Mouse (Mus musculus) cerebellum, adult (tissue): ENCODE measurements around the gene Trmt44.

Source experiments
- ATAC-seq: cut with Nextera tagmentation; 2 replicates; pipeline ENCODE4 v1.9.2; 2017; ENCODE audit warnings: mild to moderate bottlenecking, moderate library complexity, mixed read lengths; ENCODE audit not compliant: insufficient number of reproducible peaks, low FRiP score, low TSS enrichment

Gene Trmt44

GRCm38 (mm10) chr5:35551855-35552837 lies 22.7 kb downstream of the Trmt44 start:
- ATAC-seq = peak; percentile 83

GRCm38 (mm10) chr5:35546127-35546526 lies 28.7 kb downstream of the Trmt44 start:
- ATAC-seq = no peak

GRCm38 (mm10) chr5:35541059-35541790 lies 33.6 kb downstream of the Trmt44 start:
- ATAC-seq = no peak

DNA sequence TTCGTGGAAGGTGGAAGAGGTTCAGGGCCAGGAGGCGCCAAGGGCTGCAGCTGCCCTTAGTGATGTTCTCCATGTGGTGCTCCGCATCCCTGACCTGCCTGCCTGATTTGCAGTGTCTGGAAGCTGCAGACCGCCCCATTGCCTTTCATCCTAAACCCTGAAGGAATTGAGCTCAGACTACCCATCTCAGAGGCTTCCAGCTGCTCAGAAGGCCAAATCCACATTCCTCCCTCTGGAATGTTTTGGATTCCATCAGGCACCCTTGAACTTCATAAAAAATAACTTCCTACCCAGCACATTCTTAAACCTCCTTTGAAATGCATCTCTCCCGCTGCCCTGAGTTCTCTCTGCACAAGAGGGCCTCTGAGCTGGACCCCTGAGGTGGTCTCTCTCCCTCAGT lies 34.3 kb downstream of the Trmt44 start:
- no peak for ATAC-seq

- ATAC-seq = no peak
Measured at GRCm38 (mm10) chr5:35539576-35539975, 35.3 kb downstream of the Trmt44 start.

- ATAC-seq = no peak
Measured at GRCm38 (mm10) chr5:35538022-35538421, 36.8 kb downstream of the Trmt44 start.

DNA sequence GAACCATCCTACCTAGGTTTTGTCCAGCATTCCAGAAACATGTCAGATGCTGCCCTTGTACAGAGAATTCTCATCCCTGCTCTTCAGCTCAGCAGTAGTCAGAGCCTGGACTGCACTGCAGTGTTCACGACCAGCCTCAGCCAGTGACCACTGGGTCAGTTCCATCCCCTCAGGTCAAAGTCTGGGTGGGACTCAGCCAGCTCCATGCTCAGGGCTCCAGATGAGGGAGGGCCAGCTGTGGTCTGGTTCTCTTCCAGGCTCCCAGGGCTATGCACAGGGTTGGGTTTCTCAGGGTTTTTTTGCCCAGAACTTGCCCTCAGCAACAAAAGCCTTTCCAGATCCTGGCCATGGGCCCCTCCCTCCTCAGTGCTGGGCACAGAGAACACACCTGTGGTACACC lies 37.4 kb downstream of the Trmt44 start:
- no peak for ATAC-seq

- ATAC-seq = no peak
Measured at GRCm38 (mm10) chr5:35536271-35536670, 38.6 kb downstream of the Trmt44 start.

DNA sequence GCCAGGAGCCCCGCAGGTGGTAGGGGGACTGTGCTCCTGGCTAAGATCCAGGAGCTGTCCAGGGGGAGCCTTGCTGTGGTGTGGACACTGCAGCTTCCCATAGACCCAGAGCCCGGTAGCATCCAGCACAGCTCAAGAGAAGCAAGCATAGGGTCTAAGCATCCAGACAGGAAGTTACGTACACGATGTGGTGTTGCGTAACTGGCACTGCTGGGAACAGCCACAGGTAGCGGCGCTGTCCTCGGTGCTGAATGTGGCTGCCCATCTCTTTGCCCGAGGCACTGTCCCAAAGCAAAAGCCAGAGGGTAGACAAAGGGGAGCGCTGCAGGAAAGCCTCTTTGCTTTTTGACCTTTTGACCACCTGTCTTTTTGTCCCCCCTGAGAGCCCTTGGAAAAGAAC lies 43.3 kb downstream of the Trmt44 start:
- ATAC-seq = no peak

DNA sequence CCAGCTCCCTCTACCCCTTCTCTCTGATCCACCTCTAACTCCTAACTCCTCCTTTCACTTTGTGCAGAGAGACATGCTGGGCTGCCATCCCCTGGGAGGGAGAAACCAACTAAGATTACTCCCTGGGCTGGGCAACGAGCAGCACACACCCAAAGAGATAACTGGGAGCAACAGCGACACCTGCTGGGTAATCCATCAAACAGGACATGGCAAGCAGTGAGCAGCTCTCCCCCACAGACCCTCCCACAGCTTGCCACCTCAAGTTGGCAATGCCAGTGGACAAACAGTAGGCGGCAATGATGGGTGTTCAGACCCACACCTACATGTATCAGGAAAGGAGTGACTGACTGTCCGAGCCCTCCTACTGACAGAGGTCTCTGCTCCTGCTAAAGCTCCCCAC lies 44.4 kb downstream of the Trmt44 start:
- ATAC-seq = 0 out of 2 replicates have a peak, but pooled peaks have one; percentile 40

- ATAC-seq = no peak
Measured at GRCm38 (mm10) chr5:35525469-35526123, 49.3 kb downstream of the Trmt44 start, which contains the start of gene Cpz. Cpz (minus strand) TSS chr5:35525698.

- no peak for ATAC-seq
Measured at GRCm38 (mm10) chr5:35524381-35524780, 50.5 kb downstream of the Trmt44 start.

- peak; percentile 42; the same call in 1 of the 2 replicates for ATAC-seq
Measured at GRCm38 (mm10) chr5:35523735-35524134, 51.1 kb downstream of the Trmt44 start.

DNA sequence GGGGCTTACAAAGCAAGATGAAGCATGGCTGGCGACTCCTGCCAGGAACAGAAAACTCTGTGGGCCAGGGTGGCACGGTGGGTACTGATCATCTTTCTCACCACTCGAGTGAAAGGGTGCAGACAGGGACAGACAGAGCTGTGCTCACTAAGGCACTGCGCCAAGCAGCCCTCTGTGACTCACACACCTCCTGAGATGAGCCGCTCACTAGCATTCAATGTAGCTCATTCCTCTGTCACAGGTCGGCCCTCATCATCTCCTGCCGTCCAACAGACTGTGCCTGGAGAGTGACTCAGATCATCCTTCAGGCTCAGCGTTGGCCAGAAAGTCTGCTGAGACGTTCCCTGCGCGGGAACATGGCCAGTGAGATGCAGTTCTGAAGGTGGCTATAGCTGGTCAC lies 58.1 kb downstream of the Trmt44 start:
- ATAC-seq = no peak

GRCm38 (mm10) chr5:35510589-35510988 lies 64.3 kb downstream of the Trmt44 start:
- 0 out of 2 replicates have a peak, but pooled peaks have one; percentile 43 for ATAC-seq
